Mouse (Mus musculus): ENCODE measurements around the gene Riiad1. TPM values are rescaled to one million over a fixed set of nuclear protein-coding genes. Genes with fewer than 3 reads are reported as not detected.

The Riiad1 gene
- polyA plus RNA-seq, 1 experiment from 2014 or later: 5.4 TPM

- WGBS: 55% methylated on average over 4 of the region's 4 CpGs
- Histone ChIP-seq H3K9ac (ENCODE audit: low read depth, low read length) (no peak overlapping the region), H3K27me3 (replicated peaks; ENCODE audit: control insufficient read depth, insufficient read depth, low read length) (no peaks in the 10 kb centered on the region; the same call in 1 of the 2 replicates), H3K9me3 (ENCODE audit: control insufficient read depth, low read length) (no peaks in the 10 kb centered on the region), H3K4me3 (ENCODE audit: low read length) (no peak overlapping the region), H3K36me3 (ENCODE audit: control insufficient read depth, insufficient read depth, low read length) (no peaks in the 10 kb centered on the region), H3K4me2 (ENCODE audit: low read depth, low read length) (no peak overlapping the region), H3K27ac (ENCODE audit: low read length) (no peak overlapping the region), H3K4me1 (ENCODE audit: control insufficient read depth, insufficient read depth, low read length) (peaks cover 5% of the 10 kb centered on the region; the same call in 1 of the 2 replicates)
- no peak for ATAC-seq
Measured at GRCm38 (mm10) chr3:94481429-94481828, 1.3 kb upstream of the Riiad1 start.

DNA sequence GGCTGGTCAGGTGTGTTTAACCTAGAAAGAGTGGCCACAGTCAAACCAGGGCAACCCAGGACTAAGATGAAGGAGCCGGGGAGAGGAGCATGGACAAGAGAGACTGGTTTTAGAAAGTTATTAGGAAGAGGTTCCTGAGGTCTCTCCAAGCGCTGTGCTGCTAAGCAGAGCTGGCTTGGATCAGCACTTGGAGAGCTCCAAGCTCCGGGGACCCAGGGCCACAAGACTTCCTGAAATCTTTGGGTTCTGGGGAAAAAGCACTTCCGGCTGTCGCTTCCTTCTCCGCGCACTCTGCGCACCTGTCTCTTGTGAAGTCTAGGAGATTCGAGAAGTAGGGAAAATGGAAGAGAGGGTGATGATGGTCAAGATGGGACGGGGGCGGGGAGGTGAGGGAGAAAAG lies 577 bp downstream of the Riiad1 start:
- Histone ChIP-seq H3K27ac (ENCODE audit: low read length) (no peak overlapping the region), H3K27me3 (replicated peaks; ENCODE audit: control insufficient read depth, insufficient read depth, low read length) (no peaks in the 10 kb centered on the region; the same call in 1 of the 2 replicates), H3K4me1 (ENCODE audit: control insufficient read depth, insufficient read depth, low read length) (peaks cover 6% of the 10 kb centered on the region; the same call in 1 of the 2 replicates), H3K9ac (ENCODE audit: low read depth, low read length) (no peak overlapping the region), H3K4me2 (ENCODE audit: low read depth, low read length) (peak overlapping the region; percentile 49), H3K36me3 (ENCODE audit: control insufficient read depth, insufficient read depth, low read length) (no peaks in the 10 kb centered on the region), H3K9me3 (ENCODE audit: control insufficient read depth, low read length) (no peaks in the 10 kb centered on the region), H3K4me3 (ENCODE audit: low read length) (peak overlapping the region; percentile 26)
- 5% methylated on average over 11 of the region's 11 CpGs for WGBS
- no peak for ATAC-seq

- 10% methylated on average over 9 of the region's 9 CpGs for WGBS
- H3K27ac ChIP-seq (ENCODE audit: low read length): no peak overlapping the region
- no peak overlapping the region for H3K9ac ChIP-seq (ENCODE audit: low read depth, low read length)
- peak overlapping the region; percentile 26 for H3K4me3 ChIP-seq (ENCODE audit: low read length)
- no peaks in the 10 kb centered on the region for H3K36me3 ChIP-seq (ENCODE audit: control insufficient read depth, insufficient read depth, low read length)
- no peak overlapping the region for H3K4me2 ChIP-seq (ENCODE audit: low read depth, low read length)
- ATAC-seq: no peak
- no peaks in the 10 kb centered on the region; the same call in 1 of the 2 replicates for H3K27me3 ChIP-seq (replicated peaks; ENCODE audit: control insufficient read depth, insufficient read depth, low read length)
- peaks cover 6% of the 10 kb centered on the region; the same call in 1 of the 2 replicates for H3K4me1 ChIP-seq (ENCODE audit: control insufficient read depth, insufficient read depth, low read length)
- no peaks in the 10 kb centered on the region for H3K9me3 ChIP-seq (ENCODE audit: control insufficient read depth, low read length)
Measured at GRCm38 (mm10) chr3:94478591-94479169, 1.5 kb downstream of the Riiad1 start.

- H3K4me3 ChIP-seq (ENCODE audit: low read length): peak within 1 kb of the TSS; percentile 26
Measured at GRCm38 (mm10) chr3:94477981-94478422, 2.1 kb downstream of the Riiad1 start, which contains the start of gene Celf3. Gene Celf3 (plus strand): TSS chr3:94478295.

GRCm38 (mm10) chr3:94477444-94477843 lies 2.7 kb downstream of the Riiad1 start:
- H3K27me3 ChIP-seq (replicated peaks; ENCODE audit: control insufficient read depth, insufficient read depth, low read length): no peaks in the 10 kb centered on the region; the same call in 1 of the 2 replicates
- no peak overlapping the region for H3K9ac ChIP-seq (ENCODE audit: low read depth, low read length)
- H3K4me2 ChIP-seq (ENCODE audit: low read depth, low read length): no peak overlapping the region
- H3K36me3 ChIP-seq (ENCODE audit: control insufficient read depth, insufficient read depth, low read length): no peaks in the 10 kb centered on the region
- no peaks in the 10 kb centered on the region for H3K9me3 ChIP-seq (ENCODE audit: control insufficient read depth, low read length)
- no peak overlapping the region for H3K27ac ChIP-seq (ENCODE audit: low read length)
- no peak for ATAC-seq
- no peak overlapping the region for H3K4me3 ChIP-seq (ENCODE audit: low read length)
- peaks cover 9% of the 10 kb centered on the region; the same call in 1 of the 2 replicates for H3K4me1 ChIP-seq (ENCODE audit: control insufficient read depth, insufficient read depth, low read length)
- 52% methylated on average over 4 of the region's 4 CpGs for WGBS

More at GRCm38 (mm10) chr3:94477981-94478422, 2.1 kb downstream of the Riiad1 start, which contains the start of gene Celf3:
- Histone ChIP-seq H3K4me1 (ENCODE audit: control insufficient read depth, insufficient read depth, low read length) (peaks cover 9% of the 10 kb centered on the region; the same call in 1 of the 2 replicates), H3K4me2 (ENCODE audit: low read depth, low read length) (no peak within 1 kb of the TSS), H3K27me3 (replicated peaks; ENCODE audit: control insufficient read depth, insufficient read depth, low read length) (no peaks in the 10 kb centered on the region; the same call in 1 of the 2 replicates), H3K27ac (ENCODE audit: low read length) (no peak within 1 kb of the TSS), H3K36me3 (ENCODE audit: control insufficient read depth, insufficient read depth, low read length) (no peaks in the 10 kb centered on the region), H3K9ac (ENCODE audit: low read depth, low read length) (no peak within 1 kb of the TSS), H3K9me3 (ENCODE audit: control insufficient read depth, low read length) (no peaks in the 10 kb centered on the region)
- 3% methylated on average over 14 of the region's 14 CpGs for WGBS
- peak; percentile 31 for ATAC-seq

DNA sequence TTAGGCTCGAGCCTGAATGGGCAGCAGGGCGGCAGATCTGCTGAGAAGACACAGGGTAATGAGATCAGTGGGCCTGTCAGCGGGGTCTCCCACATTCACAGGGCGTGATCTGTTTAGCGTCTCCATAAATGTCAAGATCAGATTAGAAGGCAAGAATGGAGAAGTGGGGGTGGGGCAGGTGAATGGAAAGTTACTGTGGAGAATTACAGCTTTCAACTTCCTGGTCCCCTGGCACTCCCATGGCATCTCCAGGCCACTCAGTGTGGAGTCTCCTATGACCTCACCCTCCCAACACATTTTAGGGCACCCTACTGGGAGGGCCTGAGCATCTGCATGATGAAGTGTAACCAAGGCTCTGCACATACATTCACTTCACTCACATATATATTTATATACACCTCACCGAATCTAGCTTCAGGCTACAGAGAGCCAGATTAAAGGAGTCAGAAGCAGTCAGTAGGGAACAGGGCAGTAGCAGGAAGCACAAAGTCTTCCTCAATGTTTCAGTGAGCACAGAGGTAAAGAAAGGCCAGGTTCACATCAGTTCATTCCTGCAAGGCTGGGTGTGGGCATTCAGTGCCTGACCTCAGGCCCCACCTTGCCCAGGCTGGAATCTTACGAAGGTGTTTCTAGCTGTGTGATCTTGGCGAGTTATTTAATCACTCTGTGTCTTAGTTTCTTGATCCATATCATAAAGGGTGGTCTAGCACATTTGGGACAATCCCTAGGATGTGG lies 3.7 kb downstream of the Riiad1 start:
- H3K9ac ChIP-seq (ENCODE audit: low read depth, low read length): no peak overlapping the region
- H3K4me2 ChIP-seq (ENCODE audit: low read depth, low read length): no peak overlapping the region
- H3K27me3 ChIP-seq (replicated peaks; ENCODE audit: control insufficient read depth, insufficient read depth, low read length): no peaks in the 10 kb centered on the region; the same call in 1 of the 2 replicates
- ATAC-seq: peak; percentile 35
- H3K36me3 ChIP-seq (ENCODE audit: control insufficient read depth, insufficient read depth, low read length): no peaks in the 10 kb centered on the region
- no peak overlapping the region for H3K4me3 ChIP-seq (ENCODE audit: low read length)
- H3K9me3 ChIP-seq (ENCODE audit: control insufficient read depth, low read length): no peaks in the 10 kb centered on the region
- 30% methylated on average over 8 of the region's 8 CpGs for WGBS
- H3K27ac ChIP-seq (ENCODE audit: low read length): no peak overlapping the region
- peaks cover 10% of the 10 kb centered on the region; the same call in 1 of the 2 replicates for H3K4me1 ChIP-seq (ENCODE audit: control insufficient read depth, insufficient read depth, low read length)

GRCm38 (mm10) chr3:94473567-94474232 lies 6.4 kb downstream of the Riiad1 start:
- peaks cover 10% of the 10 kb centered on the region; the same call in 1 of the 2 replicates for H3K4me1 ChIP-seq (ENCODE audit: control insufficient read depth, insufficient read depth, low read length)
- no peak overlapping the region for H3K9ac ChIP-seq (ENCODE audit: low read depth, low read length)
- H3K9me3 ChIP-seq (ENCODE audit: control insufficient read depth, low read length): no peaks in the 10 kb centered on the region
- H3K27ac ChIP-seq (ENCODE audit: low read length): no peak overlapping the region
- H3K36me3 ChIP-seq (ENCODE audit: control insufficient read depth, insufficient read depth, low read length): no peaks in the 10 kb centered on the region
- ATAC-seq: no peak
- H3K4me2 ChIP-seq (ENCODE audit: low read depth, low read length): no peak overlapping the region
- no peak overlapping the region for H3K4me3 ChIP-seq (ENCODE audit: low read length)
- no peaks in the 10 kb centered on the region; the same call in 1 of the 2 replicates for H3K27me3 ChIP-seq (replicated peaks; ENCODE audit: control insufficient read depth, insufficient read depth, low read length)
- WGBS: 46% methylated on average over 5 of the region's 5 CpGs

GRCm38 (mm10) chr3:94473115-94473505 lies 7.0 kb downstream of the Riiad1 start:
- ATAC-seq: peak; percentile 23; the same call in 1 of the 2 replicates

More at GRCm38 (mm10) chr3:94473115-94473505, 7.0 kb downstream of the Riiad1 start:
- H3K9me3 ChIP-seq (ENCODE audit: control insufficient read depth, low read length): no peaks in the 10 kb centered on the region
- H3K4me1 ChIP-seq (ENCODE audit: control insufficient read depth, insufficient read depth, low read length): peaks cover 10% of the 10 kb centered on the region; the same call in 1 of the 2 replicates
- peak overlapping the region; percentile 49; the same call in 1 of the 2 replicates for H3K4me2 ChIP-seq (ENCODE audit: low read depth, low read length)
- 39% methylated on average over 10 of the region's 10 CpGs for WGBS
- no peak overlapping the region for H3K9ac ChIP-seq (ENCODE audit: low read depth, low read length)
- no peaks in the 10 kb centered on the region for H3K27me3 ChIP-seq (replicated peaks; ENCODE audit: control insufficient read depth, insufficient read depth, low read length)
- peak overlapping the region; percentile 63 for H3K27ac ChIP-seq (ENCODE audit: low read length)
- H3K4me3 ChIP-seq (ENCODE audit: low read length): no peak overlapping the region
- no peaks in the 10 kb centered on the region for H3K36me3 ChIP-seq (ENCODE audit: control insufficient read depth, insufficient read depth, low read length)
